Mouse (Mus musculus): ENCODE measurements at regions not wholly inside any gene's neighbourhood (a gene's known extent, or its start where the extent isn't known, plus 50 kb on each side); places are given as distances from the start of the nearest gene placed in this dataset.

DNA sequence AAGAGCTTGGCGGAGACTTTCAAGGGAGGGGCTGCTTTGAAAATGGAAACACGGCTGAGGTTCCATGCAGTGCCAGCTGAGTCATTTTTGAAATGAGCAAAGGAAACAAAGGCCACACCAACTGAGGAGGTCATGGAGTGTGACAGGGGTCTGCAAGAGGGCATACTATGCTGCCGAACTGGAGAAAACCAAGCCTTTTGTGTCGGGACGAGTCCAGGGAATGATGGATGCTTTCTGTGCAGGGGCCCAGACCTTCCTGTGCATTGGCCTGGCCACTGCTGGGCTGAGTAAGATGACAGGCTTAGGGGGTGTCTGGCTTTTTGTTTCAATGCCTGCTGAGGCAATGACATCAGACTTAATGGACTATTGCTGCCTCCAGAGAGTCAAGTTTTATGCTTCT lies 203.8 kb upstream of the Ubash3b start:
- DNase-seq = no peak

GRCm38 (mm10) chr9:41364442-41365250 lies 203.1 kb upstream of the Ubash3b start:
- DNase-seq = no peak

- no peak for DNase-seq
Measured at GRCm38 (mm10) chr9:41360356-41360755, 198.9 kb upstream of the Ubash3b start.

DNA sequence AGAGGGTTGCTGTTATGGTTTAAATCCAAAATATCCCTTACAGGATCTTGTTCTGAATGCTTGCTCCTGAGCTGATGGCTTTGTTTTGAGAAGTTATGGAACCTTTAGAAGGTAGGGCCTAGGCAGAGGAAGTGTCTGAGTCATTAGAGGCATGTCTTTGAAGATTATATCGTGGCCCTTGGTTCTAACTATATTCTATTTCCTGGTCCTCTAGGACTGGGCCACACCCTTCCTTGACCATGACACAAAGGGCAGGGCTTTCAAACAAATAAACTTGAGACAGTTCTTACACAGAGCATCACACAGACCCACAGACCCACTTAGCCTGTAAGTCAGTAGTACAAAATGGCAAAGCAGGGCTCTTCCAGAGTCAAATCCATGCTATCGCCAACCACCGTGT lies 197.8 kb upstream of the Ubash3b start:
- DNase-seq = no peak

GRCm38 (mm10) chr9:41345338-41345737 lies 183.8 kb upstream of the Ubash3b start:
- no peak for DNase-seq

DNA sequence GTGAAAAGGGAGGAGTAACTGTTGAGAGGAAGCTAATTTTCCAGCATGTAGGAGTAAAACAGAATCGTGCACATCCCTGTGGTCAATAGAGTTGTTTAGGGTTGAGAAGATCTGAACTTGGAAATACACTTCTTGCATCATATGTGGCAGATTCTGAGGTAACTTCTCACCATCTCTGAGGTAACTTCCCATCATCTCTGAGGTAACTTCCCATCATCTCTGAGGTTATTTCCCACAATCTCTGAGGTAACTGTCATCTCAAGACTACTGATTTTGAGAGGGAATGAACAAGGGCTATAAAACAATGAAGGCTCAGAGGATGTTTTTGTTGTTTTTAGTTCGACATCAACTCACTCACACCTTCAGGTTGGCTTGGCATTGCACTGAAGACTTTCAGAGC lies 175.9 kb upstream of the Ubash3b start:
- no peak for DNase-seq

- DNase-seq = no peak
Measured at GRCm38 (mm10) chr9:41336801-41337200, 175.3 kb upstream of the Ubash3b start.

DNA sequence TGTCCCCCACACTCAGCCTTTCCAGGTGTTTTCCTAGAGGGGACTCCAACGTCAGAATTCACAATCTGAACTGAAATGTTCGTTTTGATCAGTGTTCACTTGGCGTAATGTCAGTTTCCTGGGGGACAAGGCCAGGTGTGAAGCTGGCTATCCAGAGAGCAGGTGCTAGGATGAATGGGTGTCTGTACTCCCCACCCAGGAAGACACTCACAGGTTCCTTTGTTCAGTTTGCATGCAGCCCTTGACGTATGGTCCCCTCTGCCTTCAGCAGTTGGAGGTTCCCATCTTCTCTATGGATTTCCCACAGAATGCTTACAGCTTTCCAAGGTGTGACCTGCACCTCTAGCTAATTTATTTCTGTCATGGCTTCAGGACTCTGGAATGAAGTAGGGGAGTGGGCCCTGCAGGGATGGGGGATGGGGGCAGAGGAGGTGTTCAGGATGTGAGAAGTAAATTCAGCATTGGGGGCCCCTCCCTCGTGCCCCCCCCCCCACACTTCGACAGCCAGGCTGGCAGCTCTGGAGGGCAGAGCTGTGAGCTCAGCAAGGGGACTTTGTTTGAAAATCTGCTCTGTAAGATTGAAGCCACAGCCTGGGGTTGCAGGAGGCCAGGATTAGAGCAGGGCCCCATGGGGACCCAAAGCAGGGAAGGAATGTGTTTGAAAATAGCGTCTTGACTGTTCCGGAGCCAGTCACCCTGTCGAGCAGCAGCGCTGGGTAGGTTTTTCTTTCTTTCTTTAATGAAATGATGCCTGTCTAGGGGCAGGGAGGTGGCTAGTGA lies 173.2 kb upstream of the Ubash3b start:
- no peak for DNase-seq

DNA sequence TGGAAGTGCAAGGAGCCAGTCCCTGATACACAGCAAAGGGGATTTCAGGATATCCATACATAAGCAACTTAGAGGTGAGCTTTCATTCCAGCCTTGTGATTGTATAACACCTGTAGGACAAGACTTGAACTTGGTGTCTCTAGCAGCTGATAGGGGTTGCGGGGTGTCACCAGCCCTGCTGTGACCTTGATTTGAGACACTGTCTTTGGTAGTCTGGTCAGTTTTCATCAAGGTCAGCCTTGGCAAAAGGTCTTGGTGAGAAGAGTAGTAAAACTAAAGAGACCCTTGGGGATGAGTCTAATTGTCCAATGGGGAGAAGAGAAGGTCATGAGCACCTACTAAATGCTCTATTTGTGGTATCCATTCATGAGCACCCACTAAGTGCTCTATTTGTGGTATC lies 172.0 kb upstream of the Ubash3b start:
- no peak for DNase-seq

DNA sequence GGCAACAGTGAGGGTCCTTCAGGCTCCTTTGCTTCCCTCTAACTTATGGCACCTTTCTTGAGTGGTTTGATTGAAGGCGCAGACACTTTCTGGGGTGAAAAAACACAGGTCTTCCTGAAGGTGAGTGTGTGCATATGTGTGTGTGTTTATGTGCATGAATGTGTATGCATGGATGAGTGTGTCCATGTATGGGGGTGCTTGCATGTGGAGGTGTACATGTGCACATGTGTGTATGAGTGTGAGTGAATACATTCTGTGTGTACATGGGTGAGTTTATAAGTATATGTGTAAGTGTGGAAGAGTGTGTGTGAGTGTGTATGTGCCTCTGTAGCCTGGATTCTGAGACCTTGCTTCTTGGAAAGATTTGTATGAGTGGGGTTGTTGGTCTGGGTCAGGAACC lies 167.5 kb upstream of the Ubash3b start:
- no peak for DNase-seq

DNA sequence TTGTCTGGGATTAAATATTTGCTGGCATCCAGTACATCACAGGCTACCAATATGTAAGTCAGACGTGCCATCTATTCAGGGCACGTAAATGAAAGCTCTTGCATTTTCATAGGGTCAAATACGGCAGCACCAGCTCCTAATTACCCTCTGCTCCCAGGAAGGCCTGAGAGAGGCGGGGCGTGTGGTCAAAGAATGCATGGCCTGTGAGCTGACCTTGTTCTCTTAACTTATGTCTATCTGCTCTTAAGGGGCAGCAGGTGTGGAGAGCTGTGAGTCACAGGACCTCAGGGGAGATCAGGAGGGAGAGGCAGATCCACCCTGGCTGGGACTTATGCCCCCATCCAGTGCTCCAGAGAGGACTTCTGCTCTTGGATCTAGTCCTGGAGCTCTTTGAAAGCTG lies 167.0 kb upstream of the Ubash3b start:
- DNase-seq = peak in 1 of 2 experiments; percentile 3

DNA sequence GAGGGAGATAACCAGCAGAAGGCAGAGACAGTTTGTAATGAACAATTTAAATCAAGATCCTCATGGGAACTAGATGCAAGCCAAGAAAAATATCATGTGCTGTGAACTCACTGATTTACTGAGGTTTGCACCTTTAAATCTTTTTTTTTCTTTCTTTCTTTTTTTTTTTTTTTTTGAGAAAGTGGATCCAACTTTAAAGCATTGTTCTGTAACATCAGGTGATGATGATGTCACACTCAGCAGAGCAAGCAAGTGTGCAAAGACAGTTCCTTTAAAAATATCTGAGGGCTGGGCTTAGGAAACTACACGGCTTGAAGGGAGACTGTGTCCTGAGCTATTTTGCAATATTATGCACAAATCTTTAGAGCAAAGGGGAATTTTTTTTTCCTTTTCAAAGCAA lies 166.6 kb upstream of the Ubash3b start:
- DNase-seq = no peak

- DNase-seq = no peak
Measured at GRCm38 (mm10) chr9:41327561-41327960, 166.1 kb upstream of the Ubash3b start.

DNA sequence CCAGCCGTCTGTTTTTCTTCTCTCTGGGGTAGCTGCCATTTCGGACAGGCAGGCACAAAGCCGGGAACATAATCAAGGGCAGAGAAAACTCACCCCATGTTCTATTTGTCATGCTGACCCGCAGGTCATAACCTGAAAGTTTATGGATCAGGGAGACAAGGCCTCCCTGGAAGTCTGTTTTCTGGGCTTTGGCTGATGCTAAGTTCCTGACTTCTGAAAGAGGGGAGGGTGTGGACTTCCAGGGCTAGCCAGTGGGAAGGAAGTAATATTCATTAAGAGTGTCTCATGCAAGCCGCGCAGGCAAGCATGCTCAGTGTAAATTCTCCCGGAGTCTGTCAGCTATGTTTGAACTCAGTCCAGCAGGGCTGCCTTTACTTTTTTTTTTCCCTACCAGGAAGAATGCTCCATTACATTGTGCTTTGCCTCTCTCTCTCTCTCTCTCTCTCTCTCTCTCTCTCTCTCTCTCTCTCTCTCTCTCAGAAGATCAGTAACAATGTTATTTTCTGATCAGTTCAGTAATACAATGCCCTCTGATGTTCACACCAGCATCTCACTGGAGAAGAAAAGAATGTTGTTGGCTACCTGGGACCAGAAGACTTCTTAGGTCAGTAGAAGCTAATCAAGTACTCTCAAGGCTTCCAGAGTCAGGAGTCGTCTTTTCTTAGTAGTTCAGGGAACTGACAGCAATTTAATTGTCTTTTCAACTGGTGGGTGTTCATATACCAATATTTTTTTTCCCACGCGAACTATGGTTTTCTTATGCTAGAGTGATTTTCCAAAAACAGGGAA lies 165.5 kb upstream of the Ubash3b start:
- peak; percentile 52 to 56 for DNase-seq

DNA sequence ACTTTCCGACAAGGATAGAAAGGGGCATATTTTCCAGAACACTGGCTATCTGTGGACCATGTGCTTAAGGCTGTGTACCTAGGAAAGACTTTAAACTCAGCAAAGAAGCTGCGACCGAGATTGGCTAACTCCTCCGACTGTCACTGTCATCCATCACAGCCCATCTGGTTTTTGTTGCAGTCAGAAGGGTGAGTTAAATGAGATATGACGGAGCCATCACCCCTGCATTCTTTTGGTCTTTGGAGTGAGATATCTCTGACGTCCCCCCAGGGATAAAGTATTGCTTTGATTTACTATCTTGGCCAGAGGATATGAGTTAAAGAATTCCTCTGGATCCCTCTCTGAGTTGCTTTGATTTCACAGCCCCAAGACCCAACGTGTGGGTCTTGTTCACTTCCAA lies 160.0 kb upstream of the Ubash3b start:
- no peak for DNase-seq

- DNase-seq = peak; percentile 4 to 7
Measured at GRCm38 (mm10) chr9:41319066-41319465, 157.6 kb upstream of the Ubash3b start.

- no peak for DNase-seq
Measured at GRCm38 (mm10) chr9:41306229-41306628, 144.7 kb upstream of the Ubash3b start.

DNA sequence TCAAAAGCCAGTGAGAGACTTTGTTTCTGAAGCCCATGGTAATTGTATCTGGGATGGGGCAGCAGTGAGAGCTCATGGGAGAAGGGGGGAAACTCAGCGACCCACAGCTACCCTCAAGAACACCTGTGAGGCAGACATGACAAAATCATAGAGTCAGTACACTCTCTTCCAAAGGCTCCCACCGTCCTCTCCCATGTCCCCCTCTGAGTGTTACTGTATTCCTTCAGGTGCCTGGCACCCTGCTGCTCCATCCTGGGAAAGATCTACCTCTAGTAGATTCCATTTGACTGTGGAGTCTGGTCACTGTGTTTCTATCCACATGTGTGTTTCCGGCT lies 142.0 kb upstream of the Ubash3b start:
- no peak for DNase-seq

- no peak for DNase-seq
Measured at GRCm38 (mm10) chr9:41302809-41303493, 141.5 kb upstream of the Ubash3b start.

GRCm38 (mm10) chr9:41286145-41286468 lies 124.6 kb upstream of the Ubash3b start:
- no peak for DNase-seq

GRCm38 (mm10) chr9:41285266-41286144 lies 124.0 kb upstream of the Ubash3b start:
- no peak for DNase-seq

GRCm38 (mm10) chr9:41277726-41278125 lies 116.2 kb upstream of the Ubash3b start:
- DNase-seq = no peak
